Mouse (Mus musculus) right cerebral cortex, postnatal 4 days (tissue): ENCODE data around the gene Fstl1.

ENCODE experiments used
- DNase-seq: peaks from one replicate; pipeline ENCODE4 v3.0.0-alpha.2; 2022

The Fstl1 gene

DNA sequence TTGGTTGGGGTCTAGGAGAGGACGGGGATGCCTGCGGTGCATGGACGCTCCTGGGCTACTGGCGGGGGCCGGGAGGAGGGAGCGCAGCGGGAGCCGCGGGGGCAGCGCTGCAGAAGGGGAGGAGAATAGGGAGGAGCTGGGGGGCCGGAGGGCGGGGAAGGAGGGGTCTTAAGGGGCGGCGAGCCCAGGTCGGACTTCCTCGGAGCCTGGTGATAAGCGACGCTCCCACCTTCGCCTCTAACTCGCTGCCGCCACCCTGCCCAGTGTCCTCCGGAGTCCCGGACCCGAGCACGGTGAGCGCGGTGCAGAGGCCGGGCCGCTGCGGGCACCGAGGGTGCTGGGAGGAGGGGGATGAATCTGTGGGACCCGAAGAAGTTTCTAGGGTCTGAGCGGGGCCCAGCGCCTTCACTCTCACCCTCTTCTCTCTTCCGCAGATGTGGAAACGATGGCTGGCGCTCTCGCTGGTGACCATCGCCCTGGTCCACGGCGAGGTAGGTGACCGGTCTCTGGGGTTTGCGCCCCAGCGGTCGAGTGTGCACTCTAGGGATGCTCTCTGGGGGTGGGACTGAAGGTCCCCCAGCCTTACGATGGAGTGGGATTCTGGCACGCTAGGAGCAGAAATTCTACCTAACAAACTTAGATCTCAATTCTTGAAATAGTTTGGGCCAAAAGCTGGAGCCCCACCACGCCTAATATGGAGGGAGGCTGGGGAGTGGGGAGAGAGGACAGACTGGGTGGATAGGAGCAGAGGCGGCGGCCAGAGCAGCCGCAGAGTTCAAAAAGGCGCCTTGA lies at the start of gene Fstl1:
Fstl1 (plus strand) TSS at position 14 of the 792 bp plus-strand sequence.
- peak; percentile 63 for DNase-seq

DNA sequence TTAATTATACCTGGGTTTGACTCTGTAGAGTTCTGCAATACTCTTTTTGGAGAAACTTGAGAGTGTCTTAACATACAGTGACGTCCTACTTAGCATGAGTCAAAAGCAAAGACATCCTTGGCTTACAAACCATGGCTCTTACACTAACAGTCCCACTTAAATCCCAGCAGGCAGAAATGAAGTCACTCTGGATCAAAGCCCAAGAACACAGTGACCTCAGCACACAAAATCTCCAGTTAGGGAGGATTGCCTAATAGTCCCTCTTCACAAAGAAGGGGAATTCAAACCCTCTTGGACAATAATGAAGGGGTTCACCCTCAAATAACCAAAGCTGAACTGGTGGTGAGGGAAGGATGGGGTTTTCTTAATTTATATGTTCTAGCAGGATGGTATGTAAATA lies 48.0 kb upstream of the Fstl1 start:
- no peak for DNase-seq

GRCm38 (mm10) chr16:37729381-37730150 lies 47.1 kb upstream of the Fstl1 start:
- no peak for DNase-seq

DNA sequence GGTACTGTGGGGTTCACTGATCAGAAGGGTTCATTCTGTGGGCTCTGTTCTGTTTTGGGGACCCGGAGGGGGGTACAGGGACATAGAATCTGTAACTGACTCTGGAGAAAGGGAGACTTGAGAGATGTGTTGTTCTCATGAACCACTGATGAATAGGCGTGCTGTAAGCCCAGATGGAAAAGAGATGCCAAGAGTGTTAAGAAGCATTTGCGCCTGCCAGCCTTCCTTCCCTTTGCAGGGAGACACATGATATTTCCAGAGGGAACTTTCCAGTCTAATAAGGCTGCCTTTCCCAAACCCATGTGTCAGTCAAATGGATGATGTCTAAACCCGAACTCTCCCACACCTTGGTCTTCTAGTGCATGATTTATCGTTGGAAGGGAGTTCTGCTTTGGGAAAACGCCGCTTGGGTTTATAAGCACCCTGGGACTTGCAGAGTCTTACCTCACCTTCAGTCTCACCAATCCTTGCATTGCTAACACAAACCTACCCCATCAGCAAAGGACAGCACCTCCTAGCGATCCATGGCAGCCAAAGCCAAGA lies 46.3 kb upstream of the Fstl1 start:
- no peak for DNase-seq

- DNase-seq: no peak
Measured at GRCm38 (mm10) chr16:37731431-37731830, 45.2 kb upstream of the Fstl1 start.

- DNase-seq: no peak
Measured at GRCm38 (mm10) chr16:37732023-37732761, 44.5 kb upstream of the Fstl1 start.

GRCm38 (mm10) chr16:37740076-37740475 lies 36.6 kb upstream of the Fstl1 start:
- no peak for DNase-seq

DNA sequence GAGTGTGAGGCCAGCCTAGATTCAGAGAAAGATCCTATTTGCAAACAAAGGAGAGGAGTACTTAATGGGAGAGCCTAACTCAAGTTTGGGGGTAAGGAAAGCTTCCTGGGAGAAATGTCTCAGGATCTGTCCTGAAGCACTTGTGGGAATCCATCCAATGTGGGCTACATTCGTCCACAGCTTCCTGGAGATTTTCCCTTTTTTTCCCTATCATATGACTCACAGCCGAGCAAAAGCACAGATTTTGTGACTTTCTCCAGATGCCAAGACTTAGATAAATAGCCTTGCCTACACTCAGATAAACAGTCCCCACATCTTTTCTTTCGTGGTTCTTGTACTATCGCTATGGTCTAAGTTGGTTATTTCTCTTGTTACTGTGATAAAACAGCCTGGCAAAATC lies 34.4 kb upstream of the Fstl1 start:
- no peak for DNase-seq

- no peak for DNase-seq
Measured at GRCm38 (mm10) chr16:37752876-37753275, 23.8 kb upstream of the Fstl1 start.

GRCm38 (mm10) chr16:37753809-37754208 lies 22.9 kb upstream of the Fstl1 start:
- no peak for DNase-seq

- DNase-seq: no peak
Measured at GRCm38 (mm10) chr16:37754483-37754882, 22.2 kb upstream of the Fstl1 start.

DNA sequence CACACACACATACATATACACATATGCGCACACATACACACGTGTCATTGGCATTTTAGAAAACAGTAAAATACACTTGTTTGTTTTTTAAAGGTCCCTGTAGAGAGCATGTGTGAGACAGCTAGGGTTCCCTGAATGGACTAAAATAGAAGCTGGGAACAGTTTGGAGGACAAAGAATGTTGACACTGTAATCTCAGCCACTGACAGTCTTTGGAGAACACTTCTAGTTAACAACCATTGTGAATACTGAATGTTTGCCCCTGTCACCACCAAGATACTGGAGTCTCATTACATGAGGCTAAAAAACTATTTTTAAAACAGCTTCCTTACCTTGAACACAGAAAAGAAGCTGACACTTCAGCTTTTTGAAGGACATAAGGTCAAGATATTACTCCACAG lies 19.4 kb upstream of the Fstl1 start:
- no peak for DNase-seq

GRCm38 (mm10) chr16:37763797-37764196 lies 12.9 kb upstream of the Fstl1 start:
- DNase-seq: no peak

DNA sequence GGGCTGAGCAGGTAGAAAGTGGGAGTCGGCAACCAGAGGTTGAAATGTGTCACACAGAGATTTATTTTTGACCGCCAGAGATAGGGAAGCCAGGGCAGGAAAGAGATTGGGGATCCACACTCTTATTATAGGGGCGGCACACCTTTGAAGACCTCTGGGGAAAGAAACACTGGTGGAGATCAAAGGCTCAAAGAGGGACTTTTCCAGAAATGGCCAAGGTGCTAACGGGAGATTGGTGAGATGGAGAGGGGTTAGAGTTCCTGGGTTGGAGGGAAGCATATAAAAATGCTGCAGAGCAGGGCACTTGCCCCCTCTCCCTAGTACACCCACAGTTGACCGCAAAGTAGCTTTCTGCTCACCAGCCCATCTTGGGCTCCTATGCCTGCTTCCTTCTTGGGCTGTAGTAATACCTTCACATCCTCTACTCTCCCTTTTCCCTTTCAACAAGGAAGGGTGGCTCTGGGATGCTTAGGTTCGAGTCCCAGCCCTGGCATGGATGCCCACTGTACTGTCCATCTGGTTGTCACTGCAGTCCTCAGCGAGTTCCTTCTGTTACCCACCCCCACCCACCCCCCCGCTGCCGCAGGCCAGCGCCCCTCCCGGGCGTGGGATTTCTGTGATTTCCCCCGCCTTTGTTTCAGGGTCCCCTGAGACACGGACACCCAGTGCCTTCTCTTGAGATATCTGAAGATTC lies 360 bp upstream of the Fstl1 start:
- no peak for DNase-seq

GRCm38 (mm10) chr16:37777796-37778475 lies 1.3 kb downstream of the Fstl1 start:
- no peak for DNase-seq

DNA sequence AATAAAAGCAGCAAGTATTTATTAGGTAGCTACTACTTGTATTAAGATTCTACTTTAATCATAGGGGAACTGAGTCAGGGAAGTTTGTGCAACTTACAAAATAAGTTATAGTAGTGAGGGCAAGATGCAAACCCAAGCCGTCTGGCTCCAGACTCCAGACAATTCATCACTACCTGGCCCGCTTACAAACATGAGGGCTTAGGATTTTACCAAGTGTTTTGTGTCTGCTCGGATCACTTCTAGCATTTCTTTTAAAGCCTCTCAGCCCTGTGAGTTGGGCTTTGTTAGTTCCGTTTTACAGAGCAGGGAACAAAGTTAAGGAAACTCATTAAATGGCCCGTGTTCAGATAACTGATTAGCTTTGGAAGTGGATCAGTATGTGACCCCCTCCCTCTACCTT lies 1.9 kb downstream of the Fstl1 start:
- DNase-seq: no peak

DNA sequence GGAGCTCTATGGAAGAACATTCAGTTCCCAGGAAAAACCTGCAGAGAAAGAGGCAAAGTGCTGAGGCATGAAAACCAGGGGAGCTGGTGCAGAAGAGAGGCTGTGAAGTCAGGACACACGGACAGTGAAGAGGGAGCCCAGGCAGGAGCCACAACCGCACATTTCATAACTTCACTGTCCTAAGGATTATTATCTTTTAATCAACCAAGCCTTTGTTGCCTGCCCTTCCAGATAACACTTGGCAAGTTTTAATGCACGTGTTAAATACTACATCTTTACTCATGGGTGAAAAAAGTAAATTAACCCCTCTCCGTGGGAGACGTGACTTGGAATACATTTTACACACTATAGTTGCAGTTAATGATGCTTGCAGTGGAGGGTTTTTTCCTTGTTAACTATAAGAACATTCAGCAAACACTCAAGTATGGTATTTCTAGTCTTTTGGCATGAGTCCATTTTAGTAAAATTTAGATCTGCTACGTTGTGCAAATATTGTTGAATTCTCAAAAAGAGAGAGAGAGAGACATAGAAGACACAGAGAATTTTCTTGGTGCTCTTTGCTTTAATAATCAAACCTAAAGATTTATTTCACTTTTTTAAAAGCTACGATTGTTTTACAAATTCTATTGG lies 3.1 kb downstream of the Fstl1 start:
- DNase-seq: no peak

DNA sequence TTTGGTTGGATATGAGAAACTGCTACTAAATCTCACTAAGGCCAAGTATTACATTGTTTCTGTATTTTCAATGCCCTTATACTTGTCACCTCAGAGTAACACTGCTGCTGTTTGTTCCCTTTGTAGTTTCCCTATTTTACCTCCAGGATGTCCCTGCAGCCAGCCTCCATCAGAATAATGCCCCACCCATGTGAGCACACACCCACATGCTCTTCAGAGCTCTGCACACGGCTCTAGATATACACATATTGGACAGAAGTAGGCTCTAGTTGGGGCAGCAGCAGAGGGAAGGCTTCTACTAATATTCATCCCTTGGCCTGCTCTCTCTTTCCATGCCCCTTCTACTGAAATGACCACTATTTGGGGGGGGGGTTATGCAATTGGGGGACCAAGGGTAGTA lies 3.7 kb downstream of the Fstl1 start:
- DNase-seq: no peak

- DNase-seq: no peak
Measured at GRCm38 (mm10) chr16:37780911-37781310, 4.2 kb downstream of the Fstl1 start.

- no peak for DNase-seq
Measured at GRCm38 (mm10) chr16:37784526-37784925, 7.9 kb downstream of the Fstl1 start.

DNA sequence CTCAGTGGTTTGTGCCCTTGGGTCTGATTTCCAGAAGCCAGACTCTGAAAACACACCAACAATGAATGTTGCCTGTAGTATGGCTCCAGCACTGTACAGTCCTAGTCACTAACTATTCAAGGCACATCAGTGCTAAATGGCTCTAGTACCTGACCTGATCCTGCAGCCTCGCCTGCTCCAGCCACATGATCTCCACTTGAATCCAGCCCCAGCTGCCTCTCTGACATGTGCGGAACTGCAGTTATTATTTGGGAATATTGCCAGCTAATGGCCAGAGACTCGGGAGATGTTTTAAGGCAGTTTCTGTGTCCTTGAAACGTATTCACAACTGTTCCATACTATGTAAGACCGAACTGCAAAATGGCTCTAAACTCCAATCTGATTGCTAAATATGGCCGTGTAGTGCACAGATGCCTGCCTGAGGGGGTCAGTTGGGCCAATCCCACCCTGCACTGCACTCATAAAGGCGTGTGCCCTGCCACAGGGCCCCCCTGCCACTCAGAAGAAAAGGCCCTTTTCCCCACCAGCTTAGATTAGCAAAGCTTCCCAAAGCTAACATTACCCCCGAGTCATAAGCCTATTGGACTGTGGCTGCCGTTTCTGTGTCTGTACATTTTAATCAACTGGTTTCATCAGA lies 11.0 kb downstream of the Fstl1 start:
- DNase-seq: no peak
